Mouse (Mus musculus): ENCODE data around the gene Ap2m1.

Ap2m1 gene

GRCm38 (mm10) chr16:20529375-20529774 is 5.9 kb upstream of the Ap2m1 start:
- DNase-seq (ENCODE audit: low spot score): no peak

GRCm38 (mm10) chr16:20530941-20531340 is 4.3 kb upstream of the Ap2m1 start:
- DNase-seq (ENCODE audit: low spot score): no peak

DNA sequence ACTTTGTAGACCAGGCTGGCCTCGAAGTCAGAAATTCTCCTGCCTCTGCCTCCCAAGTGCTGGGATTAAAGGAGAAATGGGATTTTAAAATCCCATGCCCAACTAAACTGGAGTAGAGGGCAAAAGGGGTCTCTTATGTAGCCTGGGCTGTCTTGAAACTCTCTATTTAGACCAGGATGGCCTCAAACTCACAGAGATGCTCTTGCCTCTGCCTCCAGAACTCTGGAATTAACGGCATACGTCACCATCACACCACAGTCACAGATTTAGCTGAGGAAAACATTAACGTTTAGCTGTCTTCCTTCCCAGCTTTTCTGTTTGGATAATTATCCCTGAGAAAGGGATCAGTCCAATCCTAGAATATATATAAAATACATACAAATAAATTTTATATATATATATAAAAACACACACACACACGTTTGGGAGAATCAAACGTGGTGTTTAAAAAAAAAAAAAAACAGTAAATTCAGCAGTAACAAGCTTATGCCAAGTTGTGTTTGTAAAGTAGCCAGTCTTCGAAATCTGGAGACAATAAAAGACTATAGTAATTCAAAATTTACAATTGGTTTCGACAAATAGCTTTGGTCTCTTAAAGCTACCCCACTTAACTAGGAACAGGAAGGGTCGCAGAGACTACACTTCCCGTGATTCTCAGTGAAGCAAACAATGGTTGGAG is 522 bp upstream of the Ap2m1 start:
- no peak for DNase-seq (ENCODE audit: low spot score)

- no peak for DNase-seq (ENCODE audit: low spot score)
Measured at GRCm38 (mm10) chr16:20536081-20536665, 895 bp downstream of the Ap2m1 start.

- no peak for DNase-seq (ENCODE audit: low spot score)
Measured at GRCm38 (mm10) chr16:20537071-20537471, 1.8 kb downstream of the Ap2m1 start.

DNA sequence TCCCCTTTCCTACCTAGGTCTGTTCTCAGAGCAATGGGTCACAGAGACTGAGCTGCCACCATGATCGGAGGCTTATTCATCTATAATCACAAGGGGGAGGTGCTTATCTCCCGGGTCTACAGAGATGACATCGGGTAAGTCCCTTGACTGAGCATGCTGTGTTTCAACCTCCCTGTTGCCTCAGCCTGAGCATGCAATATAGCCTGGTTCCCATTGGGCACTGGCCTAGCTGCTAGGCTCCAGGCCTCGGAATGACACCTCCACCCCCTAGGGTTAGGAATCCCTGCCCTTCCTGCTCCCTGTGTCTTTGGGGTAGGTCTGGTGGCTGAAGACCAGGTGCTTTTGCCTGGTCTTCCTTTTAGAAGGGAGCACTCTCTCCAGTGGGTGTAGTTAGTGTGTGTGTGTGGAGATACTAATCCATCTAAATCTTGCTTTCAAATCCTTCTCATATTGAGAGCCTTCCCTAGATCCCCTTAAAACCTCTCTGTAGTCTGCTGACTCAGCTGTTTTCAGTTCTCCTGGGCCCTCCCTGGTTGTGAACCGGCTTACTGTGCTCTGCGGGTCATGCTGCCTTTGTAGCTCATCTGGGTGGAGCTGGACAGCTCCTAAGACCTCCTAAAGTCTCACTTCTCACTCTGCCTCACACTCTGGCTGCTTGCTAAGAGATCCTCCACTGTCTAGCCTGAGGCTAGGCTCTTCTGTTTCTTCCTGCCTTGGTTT is 2.5 kb downstream of the Ap2m1 start:
- DNase-seq (ENCODE audit: low spot score): no peak

DNA sequence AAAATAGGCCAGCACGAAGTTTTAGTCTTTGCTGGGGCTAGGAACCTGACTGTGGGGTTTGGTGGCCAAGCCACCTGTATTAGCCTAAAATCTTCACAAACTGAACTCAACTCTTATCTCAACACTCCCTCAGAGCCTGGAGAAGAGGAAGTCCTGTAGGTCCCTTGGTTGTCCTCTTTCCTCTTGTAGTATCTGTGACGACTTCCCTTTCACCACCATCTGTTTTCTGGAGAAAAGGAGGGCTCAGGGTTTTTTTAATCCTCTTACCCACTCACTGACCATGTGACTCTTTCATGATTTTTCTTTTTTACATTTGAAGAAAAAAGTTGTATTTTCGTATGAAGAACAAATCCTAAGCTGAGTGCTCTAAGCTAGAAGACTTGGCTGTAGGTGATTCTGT is 4.4 kb downstream of the Ap2m1 start:
- DNase-seq (ENCODE audit: low spot score): no peak

GRCm38 (mm10) chr16:20540438-20540837 is 5.2 kb downstream of the Ap2m1 start:
- no peak for DNase-seq (ENCODE audit: low spot score)

DNA sequence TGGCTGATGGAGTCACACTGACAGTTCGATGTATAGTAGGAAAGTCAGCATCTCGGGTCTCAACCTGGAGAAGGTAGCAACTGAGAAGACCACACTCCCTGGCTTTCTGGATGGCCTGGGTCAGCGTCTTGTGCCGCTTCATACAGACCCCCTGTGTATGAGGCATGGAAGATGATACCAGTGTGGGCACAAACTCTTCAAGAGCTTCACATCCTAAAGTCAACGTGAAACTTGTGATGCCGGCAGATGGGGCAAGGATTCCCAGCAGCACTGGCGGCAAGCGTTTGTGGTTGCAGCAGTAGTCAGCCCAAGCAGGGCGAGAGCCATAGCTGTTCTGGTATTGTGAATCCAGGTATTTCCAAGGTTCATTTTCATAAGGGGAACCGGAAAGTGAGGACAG is 10.4 kb downstream of the Ap2m1 start:
- no peak for DNase-seq (ENCODE audit: low spot score)

DNA sequence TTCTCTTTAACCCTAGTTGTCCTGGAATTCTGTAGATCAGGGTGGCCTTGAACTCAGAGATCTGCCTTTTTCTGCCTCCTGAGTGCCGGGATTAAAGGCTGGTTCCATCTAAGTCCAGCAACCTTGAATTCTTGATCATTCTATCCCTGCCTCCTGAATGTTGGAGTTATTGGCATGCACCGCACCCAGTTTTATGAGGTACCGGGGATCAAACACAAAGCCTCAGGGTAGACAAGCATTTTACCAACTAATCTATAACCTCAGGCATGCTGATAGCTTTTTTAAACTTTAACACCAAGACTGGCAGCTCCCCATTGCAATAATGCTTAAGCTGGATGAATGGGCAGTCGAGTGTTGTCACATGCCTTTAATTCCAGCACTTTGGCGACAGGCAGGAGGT is 12.1 kb downstream of the Ap2m1 start:
- DNase-seq (ENCODE audit: low spot score): no peak

DNA sequence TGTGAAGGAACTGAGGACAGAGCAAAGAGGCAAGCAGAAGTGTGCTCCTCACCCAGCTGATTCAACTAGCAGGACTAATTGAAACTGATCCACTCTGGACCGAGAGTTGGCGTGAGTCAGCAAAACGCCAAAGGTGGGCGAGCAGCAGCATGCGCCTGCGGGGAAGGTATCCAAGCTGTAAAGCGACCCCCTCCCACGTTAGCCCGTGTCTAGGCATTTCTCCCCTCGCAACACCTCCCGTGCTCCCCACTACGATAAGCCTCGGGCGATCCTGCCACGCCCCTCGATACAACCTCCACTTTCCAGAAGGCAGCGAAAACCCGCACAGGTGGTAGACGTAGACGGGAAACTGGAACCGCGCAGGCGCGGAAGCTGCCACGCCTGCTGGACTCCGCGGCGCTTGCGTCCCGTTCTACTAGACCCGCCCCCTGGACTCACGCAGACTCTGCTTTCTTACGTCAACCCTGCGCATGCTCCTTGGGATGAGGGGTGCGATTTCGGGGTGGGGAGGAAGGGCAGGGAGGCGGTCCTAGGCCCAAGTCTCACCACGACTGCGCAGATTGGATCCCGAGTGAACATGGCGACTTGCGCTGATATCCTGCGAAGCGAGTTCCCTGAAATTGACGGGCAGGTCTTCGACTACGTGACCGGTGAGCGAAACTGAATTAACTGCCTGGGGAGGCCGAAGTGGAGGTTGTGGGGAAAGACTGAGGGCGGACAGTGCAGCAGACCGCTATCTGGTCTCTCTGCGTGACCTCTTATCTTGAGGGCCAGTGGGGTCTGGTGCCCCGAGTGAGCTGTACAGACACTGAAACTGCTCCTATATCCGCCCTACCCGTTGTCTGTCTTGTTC is 13.0 kb downstream of the Ap2m1 start, which contains the start of gene Abcf3:
Gene Abcf3, plus strand, starts transcription at position 482 of the 853 bp plus-strand sequence.
- peak; percentile 93 for DNase-seq (ENCODE audit: low spot score)

DNA sequence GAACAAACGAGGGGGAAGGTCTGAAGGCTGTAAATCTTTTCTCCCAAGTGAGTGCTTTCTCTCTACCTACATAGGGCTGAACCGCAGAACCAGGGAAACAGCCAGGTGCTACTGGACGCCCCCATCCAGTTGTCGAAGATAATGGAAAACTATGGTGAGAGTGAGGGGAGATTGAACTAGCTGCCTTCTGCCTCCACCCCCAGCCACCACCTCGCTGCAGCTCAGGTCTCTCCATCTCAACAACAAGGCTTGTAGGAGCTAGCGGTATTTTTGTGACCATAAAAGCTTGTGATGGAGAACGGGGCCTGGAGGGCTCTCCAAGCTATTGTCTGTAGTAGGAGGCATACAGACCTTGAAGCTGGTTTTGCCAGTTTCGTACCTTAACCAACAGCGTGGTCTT is 13.9 kb downstream of the Ap2m1 start:
- DNase-seq (ENCODE audit: low spot score): no peak

- DNase-seq (ENCODE audit: low spot score): no peak
Measured at GRCm38 (mm10) chr16:20551691-20552090, 16.4 kb downstream of the Ap2m1 start.

DNA sequence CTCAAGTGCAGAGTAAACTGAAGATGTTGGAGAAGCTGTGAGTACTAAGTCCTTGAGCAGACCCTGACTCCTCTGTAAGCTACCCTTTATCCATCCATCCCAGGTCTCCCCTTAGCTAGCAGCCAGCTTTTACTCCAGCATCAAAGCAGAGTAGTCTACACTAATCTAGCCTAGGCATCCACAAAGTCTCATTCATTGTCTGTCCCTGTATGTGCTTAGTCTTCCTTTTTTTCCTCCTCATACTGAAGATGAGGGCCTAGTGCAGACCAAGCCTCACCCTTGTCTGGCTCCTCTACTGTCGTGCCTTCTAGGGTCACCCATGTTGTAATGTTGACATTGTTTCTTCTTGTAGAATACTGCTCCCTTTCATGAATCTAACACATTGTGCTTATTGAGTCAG is 17.3 kb downstream of the Ap2m1 start:
- DNase-seq (ENCODE audit: low spot score): no peak

- no peak for DNase-seq (ENCODE audit: low spot score)
Measured at GRCm38 (mm10) chr16:20555000-20555399, 19.7 kb downstream of the Ap2m1 start.

DNA sequence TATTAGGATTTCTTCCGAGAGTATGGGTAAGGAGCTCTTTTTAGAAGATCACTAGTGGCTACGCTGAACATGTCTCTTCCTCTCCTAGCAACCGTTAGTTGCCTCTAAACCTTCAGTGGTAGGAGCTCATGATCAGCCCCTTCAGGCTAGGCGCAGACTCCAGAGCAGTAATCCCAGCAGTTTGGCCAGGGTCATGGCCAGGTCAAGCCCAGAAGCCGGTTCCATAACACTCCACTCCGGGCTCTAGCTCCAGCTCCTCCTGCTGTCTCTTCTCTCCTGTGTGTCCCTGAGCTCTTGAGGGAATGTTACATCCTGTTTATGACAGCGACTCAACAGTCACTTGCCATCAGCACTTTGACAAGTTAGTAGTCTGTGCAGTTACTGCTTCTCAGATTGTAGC is 22.1 kb downstream of the Ap2m1 start:
- DNase-seq (ENCODE audit: low spot score): no peak

DNA sequence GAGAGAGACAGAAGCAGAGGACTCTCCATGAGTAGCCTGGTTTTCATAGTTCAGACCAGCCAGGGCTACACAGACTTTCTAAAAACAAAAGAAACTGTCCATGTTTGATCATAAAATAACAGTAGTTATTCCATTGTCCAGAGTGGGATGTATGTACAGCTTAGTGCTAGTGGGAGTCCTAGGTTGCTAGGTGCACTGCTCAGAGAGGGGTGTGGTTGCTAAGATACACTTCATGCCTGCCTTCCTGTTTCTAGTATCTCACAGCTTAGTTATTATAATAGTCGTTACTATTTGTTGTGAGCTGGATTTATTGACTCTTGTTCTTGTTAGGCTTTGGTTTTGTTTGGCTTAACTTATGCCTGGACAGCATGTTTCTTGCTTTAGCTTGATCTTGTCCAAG is 29.8 kb downstream of the Ap2m1 start:
- no peak for DNase-seq (ENCODE audit: low spot score)

- no peak for DNase-seq (ENCODE audit: low spot score)
Measured at GRCm38 (mm10) chr16:20589366-20589938, 54.2 kb downstream of the Ap2m1 start, which contains the start of gene Vwa5b2. TSS of gene Vwa5b2 (plus strand) at chr16:20589471.

- DNase-seq (ENCODE audit: low spot score): no peak
Measured at GRCm38 (mm10) chr16:20589939-20590679, 54.8 kb downstream of the Ap2m1 start.

GRCm38 (mm10) chr16:20590680-20591038 is 55.4 kb downstream of the Ap2m1 start:
- DNase-seq (ENCODE audit: low spot score): no peak

GRCm38 (mm10) chr16:20591076-20591705 is 55.9 kb downstream of the Ap2m1 start:
- no peak for DNase-seq (ENCODE audit: low spot score)

Measured in ovary, postnatal 14 days (tissue).